Mouse (Mus musculus) heart, adult 2 months (tissue): ENCODE results near the gene Tarbp1. TPM values are rescaled to one million over a fixed set of nuclear protein-coding genes. Genes with fewer than 3 reads are reported as not detected.

Experiments
- DNase-seq, 2 experiments: peaks; one replicate each; pipeline ENCODE4 v3.0.0; 2021
- H3K27ac ChIP-seq: fragments of 200-600 bp; 2 replicates; pipeline ENCODE4 v1.8.1; 2022
- H3K27me3 ChIP-seq: fragments of 200-500 bp; 2 replicates; pipeline ENCODE4 v1.6.1; 2012; ENCODE audit warnings: mild to moderate bottlenecking, low read length, inconsistent platforms, mixed read lengths; ENCODE audit not compliant: control insufficient read depth, insufficient read depth
- H3K36me3 ChIP-seq: fragments of 200-500 bp; 2 replicates; pipeline ENCODE4 v1.6.1; 2012; ENCODE audit warnings: low read length, inconsistent platforms; ENCODE audit not compliant: control insufficient read depth, insufficient read depth
- H3K4me1 ChIP-seq: fragments of 200-500 bp; 2 replicates; pipeline ENCODE4 v1.6.1; 2011; ENCODE audit warnings: low read length; ENCODE audit not compliant: control insufficient read depth, insufficient read depth
- H3K4me3 ChIP-seq: fragments of 200-600 bp; 2 replicates; pipeline ENCODE4 v1.8.1; 2022
- H3K79me2 ChIP-seq: fragments of 200-500 bp; replicated peaks from 2 replicates; pipeline ENCODE4 v1.6.1; 2012; ENCODE audit warnings: mild to moderate bottlenecking, inconsistent platforms, low read length, moderate library complexity, mixed read lengths; ENCODE audit not compliant: control insufficient read depth, insufficient read depth
- H3K9ac ChIP-seq: fragments of 200-500 bp; 2 replicates; pipeline ENCODE4 v1.6.1; 2012; ENCODE audit warnings: low read depth, mild to moderate bottlenecking, control low read depth, inconsistent platforms, low read length, mixed read lengths
- CTCF ChIP-seq: fragments of 200-600 bp; IDR thresholded peaks from 2 replicates; pipeline ENCODE4 v1.8.1; 2022; ENCODE audit warnings: antibody characterized with exemption, mild to moderate bottlenecking, moderate library complexity
- EP300 ChIP-seq: fragments of 200-500 bp; IDR thresholded peaks from 2 replicates; pipeline ENCODE4 v1.6.1; 2011; ENCODE audit warnings: low read depth, low read length, control low read depth; ENCODE audit not compliant: insufficient read depth
- POLR2A ChIP-seq: fragments of 200-500 bp; IDR thresholded peaks from 2 replicates; pipeline ENCODE4 v1.6.1; 2011; ENCODE audit warnings: mild to moderate bottlenecking, low read depth, low read length, control low read depth; ENCODE audit not compliant: insufficient read depth
- WGBS: fragments of 180-500 bp; shearing (Covaris S2); methylation state at CpG from one replicate; pipeline ENCODE4 v1.1.7; 2018; 5-methylcytosine and 5-hydroxymethylcytosine counted together
- intact Hi-C: fragments of 180-260 bp; cut with DNase I; formaldehyde crosslinking; loops from one replicate; pipeline ENCODE4 v1.15.1; 2025
- polyA plus RNA-seq: library from polyadenylated mRNA; depleted of rRNA; stranded (reverse); fragments of >200 nt; gene quantifications from 2 replicates; pipeline ENCODE4 v1.2.3, GENCODE M21; 2012
- total RNA-seq, 2 experiments: library from RNA; stranded (reverse); gene quantifications; 2 replicates each; pipeline ENCODE4 v1.2.3; 2021

Tarbp1 gene
- total and polyA plus RNA-seq, 3 experiments: 2.5 to 4.0 (median 3.9) TPM

- Histone ChIP-seq H3K4me3 (no peak overlapping the region), H3K79me2 (no peaks in the 10 kb centered on the region), H3K27ac (peak overlapping the region; percentile 36; the same call in 1 of the 2 replicates), H3K9ac (no peak overlapping the region), H3K4me1 (peaks cover 7% of the 10 kb centered on the region), H3K36me3 (no peaks in the 10 kb centered on the region), H3K27me3 (no peaks in the 10 kb centered on the region)
- TF ChIP-seq POLR2A (no peak), CTCF (no peak), EP300 (no peak)
- intact Hi-C loops: loop anchor here (1.0 to 2.0 kb wide), 6 partner anchors 86 to 424 kb away; no protein-coding TSS in a partner anchor
- DNase-seq: no peak
- WGBS: 79% methylated on average over 5 of the region's 5 CpGs
Observed at GRCm38 (mm10) chr8:126496915-126497314, 22.1 kb upstream of the Tarbp1 start.

DNA sequence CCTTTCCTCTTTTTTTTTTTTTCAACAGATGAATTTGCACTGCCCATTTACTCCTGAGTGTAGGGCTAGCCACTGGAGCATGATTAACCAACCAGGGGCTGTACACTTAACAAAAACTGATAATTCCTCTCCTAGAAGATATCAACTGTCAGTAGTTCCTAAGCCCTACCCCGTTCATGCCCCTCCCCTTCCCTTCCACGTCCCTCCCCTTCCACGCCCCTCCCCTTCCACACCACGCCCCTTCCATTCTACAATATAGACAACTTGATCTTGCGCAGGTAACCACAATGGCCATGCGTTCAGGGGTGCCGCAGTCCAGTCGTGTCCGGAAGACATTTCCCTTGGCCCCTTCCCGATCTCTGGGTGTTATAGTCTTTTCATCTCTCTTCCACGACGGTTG lies 20.6 kb upstream of the Tarbp1 start:
- no peak for DNase-seq
- WGBS: 78% methylated on average over 12 of the region's 12 CpGs
- no peak overlapping the region for H3K4me3 ChIP-seq
- no peak overlapping the region for H3K9ac ChIP-seq
- H3K27ac ChIP-seq: no peak overlapping the region
- no peaks in the 10 kb centered on the region for H3K27me3 ChIP-seq
- intact Hi-C loops: no loop called here
- TF ChIP-seq EP300: no peak
- no peak for TF ChIP-seq POLR2A
- no peaks in the 10 kb centered on the region for H3K79me2 ChIP-seq
- peaks cover 7% of the 10 kb centered on the region for H3K4me1 ChIP-seq
- H3K36me3 ChIP-seq: no peaks in the 10 kb centered on the region

GRCm38 (mm10) chr8:126494160-126495110 lies 19.6 kb upstream of the Tarbp1 start:
- Histone ChIP-seq H3K79me2 (no peaks in the 10 kb centered on the region), H3K9ac (no peak overlapping the region), H3K27me3 (no peaks in the 10 kb centered on the region; the same call in 1 of the 2 replicates), H3K4me1 (peaks cover 7% of the 10 kb centered on the region), H3K27ac (no peak overlapping the region), H3K36me3 (no peaks in the 10 kb centered on the region), H3K4me3 (no peak overlapping the region)
- no peak for TF ChIP-seq CTCF
- TF ChIP-seq POLR2A: no peak
- no peak for TF ChIP-seq EP300
- WGBS: 78% methylated on average over 15 of the region's 15 CpGs
- intact Hi-C loops: no loop called here
- DNase-seq: no peak

DNA sequence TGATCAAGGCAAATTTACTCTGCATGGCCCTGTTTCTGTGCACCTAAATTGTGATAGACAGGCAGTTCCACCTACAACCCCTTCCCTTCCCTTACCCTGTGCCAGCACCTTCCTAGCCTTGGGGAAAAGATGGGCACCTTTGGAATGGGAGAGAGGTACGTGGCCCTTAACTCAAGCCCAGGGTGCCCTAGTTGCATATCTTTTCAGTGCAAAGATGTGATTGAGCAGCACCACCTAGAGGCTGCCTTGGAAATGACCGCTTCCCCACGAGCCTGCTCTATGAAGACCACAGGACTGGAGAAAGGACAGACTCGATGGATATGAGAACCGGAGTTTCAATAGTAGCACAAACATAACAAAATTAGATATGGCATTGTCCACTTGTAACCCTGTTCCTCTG lies 8.1 kb upstream of the Tarbp1 start:
- H3K4me1 ChIP-seq: peaks cover 3% of the 10 kb centered on the region; the same call in 1 of the 2 replicates
- intact Hi-C loops: loop anchor here (2.0 to 10.0 kb wide), 3 partner anchors 186 to 662 kb away; no protein-coding TSS in a partner anchor
- TF ChIP-seq POLR2A (no peak), EP300 (no peak), CTCF (peak; percentile 92)
- no peaks in the 10 kb centered on the region for H3K79me2 ChIP-seq
- no peaks in the 10 kb centered on the region for H3K36me3 ChIP-seq
- DNase-seq: peak; percentile 66 to 82
- no peak overlapping the region for H3K27ac ChIP-seq
- H3K4me3 ChIP-seq: no peak overlapping the region
- H3K9ac ChIP-seq: no peak overlapping the region
- WGBS: 4% methylated on average over 5 of the region's 5 CpGs
- no peaks in the 10 kb centered on the region for H3K27me3 ChIP-seq

- Histone ChIP-seq H3K4me3 (no peak overlapping the region), H3K27ac (no peak overlapping the region), H3K9ac (no peak overlapping the region), H3K36me3 (no peaks in the 10 kb centered on the region), H3K4me1 (peaks cover 3% of the 10 kb centered on the region; the same call in 1 of the 2 replicates), H3K27me3 (no peaks in the 10 kb centered on the region), H3K79me2 (no peaks in the 10 kb centered on the region)
- DNase-seq: no peak
- 46% methylated on average over 2 of the region's 2 CpGs for WGBS
- no peak for TF ChIP-seq EP300
- TF ChIP-seq POLR2A: no peak
- no peak for TF ChIP-seq CTCF
- intact Hi-C loops: loop anchor here (2.0 to 10.0 kb wide), 3 partner anchors 186 to 662 kb away; no protein-coding TSS in a partner anchor
Observed at GRCm38 (mm10) chr8:126482348-126482720, 7.5 kb upstream of the Tarbp1 start.
